In the genomic region with DNA sequence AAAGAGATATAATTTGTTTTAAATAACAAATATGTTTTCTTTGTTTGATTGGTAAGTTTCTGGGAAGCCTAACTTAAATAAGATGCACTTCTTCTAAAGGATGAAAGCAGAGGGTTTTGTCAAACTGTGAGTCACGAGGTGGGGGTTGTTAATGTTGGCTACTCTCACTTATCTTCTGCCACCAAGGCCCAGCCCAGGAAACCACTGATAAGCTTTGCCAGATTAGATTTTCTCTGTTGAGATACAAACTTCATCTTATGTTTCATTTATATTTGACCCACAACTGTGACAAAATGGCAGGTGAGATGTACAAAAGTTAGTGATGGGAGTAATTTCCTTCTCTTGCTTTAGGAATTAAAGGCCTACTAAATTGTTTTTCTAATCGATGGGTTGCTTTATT, we compare ENCODE assay signal across 11 mouse cellular contexts.
"Had no signal": no experiment of that assay in that cellular context is flagged by ENCODE, and none has a peak within 500 bp of the region (broad histone marks: within the 10 kb centered on the region; RNA-seq: fewer than 3 reads in every experiment).

No protein-coding gene starts in this region.

- H3K36me3 ChIP-seq: limb, embryonic 10.5 days; midbrain, embryonic 10.5 days; midbrain, embryonic 15.5 days; neural tube, embryonic 12.5 days had no signal

- ATAC-seq: midbrain, embryonic 15.5 days had no signal

- H3K27me3 ChIP-seq: midbrain, embryonic 15.5 days; neural tube, embryonic 12.5 days had no signal

- H3K9me3 ChIP-seq: limb, embryonic 10.5 days; midbrain, embryonic 10.5 days; midbrain, embryonic 15.5 days; neural tube, embryonic 12.5 days had no signal

- H3K9ac ChIP-seq: midbrain, embryonic 15.5 days; neural tube, embryonic 12.5 days had no signal

- DNase-seq: kidney, adult 11 months; kidney, adult 9 months; kidney, postnatal 14 days; lung, adult 18-20 months; retina, postnatal 1 day; thymus, postnatal 36 days had no signal

- H3K4me1 ChIP-seq: limb, embryonic 10.5 days; midbrain, embryonic 10.5 days; midbrain, embryonic 15.5 days; neural tube, embryonic 12.5 days had no signal

- H3K4me2 ChIP-seq: midbrain, embryonic 15.5 days; neural tube, embryonic 12.5 days had no signal

- H3K4me3 ChIP-seq: left cerebral cortex, adult 2 months; limb, embryonic 10.5 days; midbrain, embryonic 10.5 days; midbrain, embryonic 15.5 days; neural tube, embryonic 12.5 days had no signal

- H3K27ac ChIP-seq: left cerebral cortex, adult 2 months; limb, embryonic 10.5 days; midbrain, embryonic 10.5 days; midbrain, embryonic 15.5 days; neural tube, embryonic 12.5 days had no signal
